Mouse (Mus musculus) forebrain, embryonic 12.5 days (tissue): Measurements from ENCODE around the gene Cdca5. TPM values are rescaled to one million over a fixed set of nuclear protein-coding genes. Genes with fewer than 3 reads are reported as not detected.
"Not testable (repeated sequence)": the region's sequence is repeated elsewhere in the genome, so short reads cannot be mapped to it uniquely, and the experiment has no call there.

Experiments used
- ATAC-seq: fragments of 200-750 bp; cut with Nextera tagmentation; 2 replicates; pipeline ENCODE4 v1.8.0; 2017; ENCODE audit warnings: moderate TSS enrichment; ENCODE audit not compliant: low FRiP score
- H3K27ac ChIP-seq: fragments of 300-500 bp; sonication (generic); 2 replicates; pipeline ENCODE4 v1.5.1; 2016; ENCODE audit warnings: mild to moderate bottlenecking
- H3K27me3 ChIP-seq: fragments of 300-500 bp; sonication (generic); 2 replicates; pipeline ENCODE4 v1.6.1; 2016; ENCODE audit warnings: mild to moderate bottlenecking
- H3K36me3 ChIP-seq: fragments of 300-500 bp; sonication (generic); replicated peaks from 2 replicates; pipeline ENCODE4 v1.6.1; 2016; ENCODE audit warnings: mild to moderate bottlenecking
- H3K4me1 ChIP-seq: fragments of 300-500 bp; sonication (generic); 2 replicates; pipeline ENCODE4 v1.6.1; 2016
- H3K4me2 ChIP-seq: fragments of 300-500 bp; sonication (generic); 2 replicates; pipeline ENCODE4 v1.6.1; 2016; ENCODE audit warnings: mild to moderate bottlenecking, moderate library complexity
- H3K4me3 ChIP-seq: fragments of 300-500 bp; sonication (generic); replicated peaks from 2 replicates; pipeline ENCODE4 v1.5.1; 2016; ENCODE audit warnings: mild to moderate bottlenecking
- H3K9ac ChIP-seq: fragments of 300-500 bp; sonication (generic); 2 replicates; pipeline ENCODE4 v1.6.1; 2016; ENCODE audit warnings: mild to moderate bottlenecking
- H3K9me3 ChIP-seq: fragments of 300-500 bp; sonication (generic); 2 replicates; pipeline ENCODE4 v1.6.1; 2016
- WGBS: fragments of 180-500 bp; shearing (Covaris S2); methylation state at CpG from one replicate; pipeline ENCODE4 v1.1.7; 2016; 5-methylcytosine and 5-hydroxymethylcytosine counted together
- polyA plus RNA-seq: library from polyadenylated mRNA; unstranded; fragments of >200 nt; fragmentation: Nextera tagmentation; extraction: Ambion mirVana; gene quantifications from 2 replicates; pipeline ENCODE4 v1.2.1, GENCODE M21; 2016

Cdca5 gene
- polyA plus RNA-seq, result 54.5 and 57.4 TPM in 2 replicates

DNA sequence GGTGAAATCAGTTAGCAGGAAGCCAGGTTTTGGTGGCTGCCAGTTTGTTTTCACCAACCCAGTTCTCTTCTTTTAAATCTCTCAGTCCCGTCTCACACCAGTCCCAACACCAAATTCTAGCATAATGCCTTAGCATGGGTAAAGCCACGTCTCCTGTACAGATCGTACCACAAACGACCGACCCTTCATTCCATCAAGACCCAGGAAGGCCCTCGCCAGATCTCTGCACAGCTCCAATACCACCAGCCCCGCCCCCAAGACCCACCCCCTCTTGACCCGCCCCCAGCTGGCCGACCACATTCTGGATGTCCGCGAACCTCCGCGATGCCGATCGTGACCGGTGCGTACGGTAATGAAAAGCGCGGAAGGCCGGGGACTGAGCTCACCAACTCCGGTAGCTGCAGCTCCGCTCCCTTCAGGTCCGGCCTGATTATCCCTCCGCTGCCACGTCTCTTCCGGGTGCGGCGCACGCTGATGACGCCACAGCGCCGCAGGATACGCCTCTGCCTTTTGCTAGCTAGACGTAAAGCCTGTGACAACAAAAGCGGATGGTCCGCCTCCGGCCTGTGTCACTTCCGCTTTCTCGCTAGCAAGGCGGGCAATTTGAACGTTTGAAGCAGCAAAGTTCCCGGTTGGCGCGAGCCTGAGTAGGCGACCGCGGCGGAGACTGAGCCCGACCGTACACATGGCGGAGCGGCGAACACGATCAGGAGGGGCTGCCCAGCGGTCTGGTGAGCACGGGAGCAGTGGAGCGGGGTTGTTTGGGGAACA lies at the start of gene Cdca5, which contains the start of gene Zfpl1:
Gene Cdca5 (plus strand): TSS at position 506 of the 771 bp plus-strand sequence.
Gene Zfpl1 (minus strand): TSS at position 479 of the 771 bp plus-strand sequence.
- no peaks in the 10 kb centered on the region for H3K9me3 ChIP-seq
- H3K9ac ChIP-seq, result peak within 1 kb of the TSS; percentile 68
- peak within 1 kb of the TSS; percentile 73 for H3K4me3 ChIP-seq
- H3K4me2 ChIP-seq, result peak within 1 kb of the TSS; percentile 80
- WGBS, result under 1% methylated on average over 58 of the region's 58 CpGs
- peak within 1 kb of the TSS; percentile 84 for H3K27ac ChIP-seq
- ATAC-seq, result peak; percentile 92
- H3K4me1 ChIP-seq, result peaks cover 19% of the 10 kb centered on the region
- H3K36me3 ChIP-seq, result peaks cover 53% of the 10 kb centered on the region
- no peaks in the 10 kb centered on the region for H3K27me3 ChIP-seq

DNA sequence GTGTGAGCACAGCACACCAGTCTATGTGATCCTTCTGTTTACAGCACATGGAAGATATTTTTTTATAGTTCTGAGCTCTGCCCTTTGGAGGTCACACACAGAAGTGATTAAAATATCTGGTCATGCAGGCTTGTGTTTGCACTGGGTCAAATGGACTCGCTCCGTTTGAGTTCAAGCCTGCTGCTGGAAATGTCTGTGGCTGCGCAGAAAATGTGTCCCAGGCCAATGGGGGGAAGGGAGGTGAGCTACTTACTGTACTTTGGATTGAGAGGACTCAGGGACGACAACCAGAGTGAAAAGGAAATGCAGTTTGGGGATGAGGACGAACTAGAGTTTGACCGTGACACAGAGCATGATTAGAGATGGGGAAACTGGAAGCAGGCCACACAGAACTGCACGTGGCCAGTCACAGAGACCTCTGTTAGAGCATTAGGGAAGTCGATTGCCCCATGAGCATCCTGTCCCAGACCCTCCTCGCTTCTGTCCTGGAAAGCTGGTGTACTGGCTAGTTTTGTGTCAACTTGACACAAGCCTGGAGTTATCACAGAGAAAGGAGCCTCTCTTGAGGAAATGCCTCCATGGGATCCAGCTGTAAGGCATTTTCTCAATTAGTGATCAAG lies 48.7 kb upstream of the Cdca5 start:
- Histone ChIP-seq H3K4me3 (no peak overlapping the region), H3K36me3 (no peaks in the 10 kb centered on the region), H3K9me3 (no peaks in the 10 kb centered on the region), H3K4me2 (no peak overlapping the region), H3K9ac (no peak overlapping the region), H3K4me1 (no peaks in the 10 kb centered on the region), H3K27ac (no peak overlapping the region), H3K27me3 (no peaks in the 10 kb centered on the region)
- WGBS, result 84% methylated on average over 9 of the region's 9 CpGs
- ATAC-seq, result no peak

GRCm38 (mm10) chr19:6037695-6038094 lies 47.1 kb upstream of the Cdca5 start:
- Histone ChIP-seq H3K9me3 (no peaks in the 10 kb centered on the region), H3K4me2 (no peak overlapping the region), H3K36me3 (no peaks in the 10 kb centered on the region), H3K27me3 (no peaks in the 10 kb centered on the region), H3K27ac (no peak overlapping the region), H3K9ac (no peak overlapping the region; the same call in 1 of the 2 replicates), H3K4me1 (no peaks in the 10 kb centered on the region), H3K4me3 (no peak overlapping the region)
- ATAC-seq, result no peak

- Histone ChIP-seq H3K9me3 (no peaks in the 10 kb centered on the region), H3K4me2 (no peak overlapping the region), H3K27me3 (no peaks in the 10 kb centered on the region), H3K4me3 (no peak overlapping the region), H3K9ac (no peak overlapping the region), H3K4me1 (no peaks in the 10 kb centered on the region), H3K36me3 (no peaks in the 10 kb centered on the region), H3K27ac (no peak overlapping the region)
- ATAC-seq, result no peak
- 85% methylated on average over 7 of the region's 7 CpGs for WGBS
Observed at GRCm38 (mm10) chr19:6038326-6038725, 46.5 kb upstream of the Cdca5 start.

DNA sequence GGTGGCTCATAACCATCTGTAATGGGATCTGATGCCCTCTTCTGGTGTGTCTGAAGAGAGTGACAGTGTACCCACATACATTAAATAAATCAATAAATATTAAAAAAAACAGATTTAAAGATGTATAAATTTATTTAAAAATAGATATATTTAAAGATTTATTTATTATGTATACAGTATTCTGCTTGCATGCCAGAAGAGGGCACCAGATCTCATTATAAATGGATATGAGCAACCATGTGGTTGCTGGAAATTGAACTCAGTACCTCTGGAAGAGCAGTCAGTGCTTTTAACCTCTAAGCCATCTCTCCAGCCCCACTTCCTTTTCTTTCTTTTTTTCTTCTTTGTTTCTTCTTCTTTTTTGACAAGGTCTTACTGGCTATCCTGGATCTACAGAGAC lies 44.8 kb upstream of the Cdca5 start:
- Histone ChIP-seq H3K4me1 (peaks cover 1% of the 10 kb centered on the region), H3K4me2 (no peak overlapping the region), H3K4me3 (no peak overlapping the region), H3K27me3 (no peaks in the 10 kb centered on the region), H3K36me3 (no peaks in the 10 kb centered on the region), H3K9me3 (no peaks in the 10 kb centered on the region), H3K27ac (no peak overlapping the region), H3K9ac (no peak overlapping the region)
- ATAC-seq, result no peak

- WGBS, result 89% methylated on average over 9 of the region's 9 CpGs
- 0 out of 2 replicates have a peak overlapping the region, but pooled peaks have one; percentile 3 for H3K27ac ChIP-seq
Observed at GRCm38 (mm10) chr19:6042293-6042692, 42.5 kb upstream of the Cdca5 start.

DNA sequence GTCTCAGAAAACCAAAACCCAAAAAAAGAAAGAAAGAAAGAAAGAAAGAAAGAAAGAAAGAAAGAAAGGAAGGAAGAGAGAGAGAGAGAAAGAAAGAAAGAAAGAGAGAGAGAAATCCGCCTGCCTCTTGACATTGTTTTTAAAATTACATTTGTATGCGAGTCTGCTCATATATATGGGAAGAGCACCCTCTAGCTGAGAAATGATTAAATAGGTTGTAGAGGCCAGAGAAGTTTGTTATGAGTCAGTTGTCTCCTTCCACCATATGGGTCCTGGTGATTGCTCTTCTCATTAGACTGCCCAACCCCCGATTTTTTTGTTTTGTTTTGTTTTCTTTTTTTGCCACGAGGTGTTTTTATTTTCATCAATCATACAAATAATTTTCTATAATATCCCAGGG lies 40.7 kb upstream of the Cdca5 start:
- H3K27ac ChIP-seq, H3K4me3 ChIP-seq, H3K9me3 ChIP-seq, H3K4me2 ChIP-seq, ATAC-seq, H3K27me3 ChIP-seq, H3K9ac ChIP-seq: not testable (repeated sequence)
- WGBS, result 69% methylated on average over 4 of the region's 4 CpGs
- Histone ChIP-seq H3K4me1 (peaks cover 26% of the 10 kb centered on the region), H3K36me3 (peaks cover 11% of the 10 kb centered on the region)

More at GRCm38 (mm10) chr19:6042293-6042692, 42.5 kb upstream of the Cdca5 start:
- Histone ChIP-seq H3K9me3 (no peaks in the 10 kb centered on the region), H3K9ac (no peak overlapping the region), H3K27me3 (no peaks in the 10 kb centered on the region), H3K4me3 (no peak overlapping the region), H3K4me1 (peaks cover 11% of the 10 kb centered on the region), H3K36me3 (no peaks in the 10 kb centered on the region), H3K4me2 (no peak overlapping the region)
- ATAC-seq, result no peak

DNA sequence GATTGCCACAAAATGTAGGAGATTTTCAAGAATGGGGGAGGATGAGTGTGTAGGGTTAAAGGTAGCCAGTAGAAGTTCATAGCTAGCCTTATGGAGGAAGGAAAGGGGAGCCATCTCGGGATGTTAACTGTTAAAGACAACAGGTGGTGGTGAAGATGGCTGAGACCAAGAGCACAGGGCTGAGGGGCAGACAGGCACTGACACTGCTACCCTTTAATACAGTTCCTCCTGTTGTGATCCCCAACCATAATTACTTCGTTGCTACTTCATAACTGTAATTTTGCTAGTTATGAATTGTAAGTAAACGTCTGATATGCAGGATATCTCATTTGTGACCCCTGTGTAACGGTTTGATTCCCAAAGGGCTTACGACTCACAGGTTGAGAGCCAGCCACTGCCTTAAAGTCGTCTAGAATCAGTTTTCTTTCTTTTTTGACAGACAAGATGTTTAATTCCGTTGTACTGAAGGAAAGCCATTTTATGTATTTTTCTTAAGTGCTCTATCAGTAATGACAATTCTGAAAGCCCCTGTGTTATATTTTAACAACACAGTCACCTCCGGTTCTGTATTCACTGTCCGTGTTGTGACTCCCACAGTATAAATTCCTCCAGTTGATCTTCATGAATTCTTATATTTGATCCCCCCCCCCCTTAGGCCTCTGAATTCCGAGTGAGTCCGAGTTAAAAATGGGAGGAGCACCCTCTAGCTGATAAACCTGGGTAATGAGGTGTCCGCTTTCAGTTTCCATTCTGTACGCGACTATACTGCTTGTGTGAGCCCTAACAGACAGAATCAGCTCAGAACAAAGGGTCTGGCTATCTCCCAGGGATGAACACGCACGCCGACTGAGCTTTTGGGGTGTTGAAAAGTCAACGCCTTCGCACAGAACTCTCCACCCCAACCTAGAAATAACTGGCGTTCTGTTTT lies 39.2 kb upstream of the Cdca5 start:
- H3K9me3 ChIP-seq, result no peaks in the 10 kb centered on the region
- peak overlapping the region; percentile 90 for H3K9ac ChIP-seq
- H3K4me3 ChIP-seq, result peak overlapping the region; percentile 95
- H3K36me3 ChIP-seq, result peaks cover 26% of the 10 kb centered on the region
- ATAC-seq, result peak; percentile 59
- H3K27me3 ChIP-seq, result no peaks in the 10 kb centered on the region
- 23% methylated on average over 20 of the region's 20 CpGs for WGBS
- H3K27ac ChIP-seq, result peak overlapping the region; percentile 99
- H3K4me2 ChIP-seq, result peak overlapping the region; percentile 100
- H3K4me1 ChIP-seq, result peaks cover 26% of the 10 kb centered on the region

DNA sequence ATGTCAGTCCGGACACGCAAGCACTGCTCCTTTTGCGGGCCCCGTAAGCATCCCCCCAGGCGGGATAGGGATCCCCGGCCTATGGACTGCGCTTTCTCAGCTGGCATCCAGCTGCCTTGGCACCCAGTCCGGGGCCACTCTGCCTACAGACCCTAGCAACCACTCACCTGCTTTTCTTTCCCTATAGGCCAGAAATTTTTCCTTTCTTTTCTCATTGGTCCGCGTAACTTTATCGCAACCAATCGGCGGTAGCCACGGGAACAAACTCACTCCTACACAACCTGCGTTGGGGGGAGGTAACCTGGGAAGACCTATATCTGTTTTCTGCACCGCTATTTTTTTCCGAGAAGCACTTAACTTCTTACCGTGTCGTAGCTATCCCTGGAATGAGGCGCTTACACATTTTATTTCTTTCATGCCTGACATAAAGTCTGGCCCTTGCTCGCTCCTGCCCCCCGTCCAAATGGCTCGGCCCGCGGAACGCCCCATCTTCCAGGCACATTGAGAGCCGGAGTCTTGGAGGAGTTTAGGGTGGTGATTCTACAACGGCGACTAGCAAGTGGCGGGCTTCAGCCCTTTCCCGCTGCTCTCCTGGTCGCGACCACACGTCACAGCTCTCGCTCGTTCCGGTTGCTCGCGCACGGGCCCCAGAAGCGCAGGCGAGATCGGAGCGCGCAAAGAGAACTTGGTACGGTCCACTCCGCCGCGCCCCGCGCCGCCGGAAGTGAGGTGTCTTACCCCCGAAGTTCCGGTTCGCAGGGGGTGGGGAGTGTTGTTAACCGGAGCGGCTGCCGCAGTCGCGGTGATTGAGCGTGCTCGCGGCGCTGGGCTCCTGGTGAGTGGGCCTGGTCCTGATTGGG lies 38.3 kb upstream of the Cdca5 start, which contains the start of gene Syvn1:
Gene Syvn1 (plus strand): TSS at position 283 of the 860 bp plus-strand sequence.
- ATAC-seq, result peak; percentile 92

GRCm38 (mm10) chr19:6047154-6047898 lies 37.5 kb upstream of the Cdca5 start:
- Histone ChIP-seq H3K9ac (peak overlapping the region; percentile 90), H3K4me3 (peak overlapping the region; percentile 95), H3K4me1 (peaks cover 26% of the 10 kb centered on the region), H3K27ac (peak overlapping the region; percentile 99), H3K27me3 (no peaks in the 10 kb centered on the region), H3K4me2 (peak overlapping the region; percentile 100), H3K36me3 (peaks cover 43% of the 10 kb centered on the region), H3K9me3 (no peaks in the 10 kb centered on the region)
- peak; percentile 18 for ATAC-seq
- WGBS, result 2% methylated on average over 44 of the region's 44 CpGs

More for the DNA sequence above, 38.3 kb upstream of the Cdca5 start, which contains the start of gene Syvn1:
- H3K9ac ChIP-seq, result peak within 1 kb of the TSS; percentile 90
- H3K4me2 ChIP-seq, result peak within 1 kb of the TSS; percentile 100
- H3K4me1 ChIP-seq, result peaks cover 26% of the 10 kb centered on the region
- H3K27ac ChIP-seq, result peak within 1 kb of the TSS; percentile 99
- peak within 1 kb of the TSS; percentile 95 for H3K4me3 ChIP-seq
- H3K36me3 ChIP-seq, result peaks cover 35% of the 10 kb centered on the region
- under 1% methylated on average over 65 of the region's 65 CpGs for WGBS
- no peaks in the 10 kb centered on the region for H3K27me3 ChIP-seq
- no peaks in the 10 kb centered on the region for H3K9me3 ChIP-seq

DNA sequence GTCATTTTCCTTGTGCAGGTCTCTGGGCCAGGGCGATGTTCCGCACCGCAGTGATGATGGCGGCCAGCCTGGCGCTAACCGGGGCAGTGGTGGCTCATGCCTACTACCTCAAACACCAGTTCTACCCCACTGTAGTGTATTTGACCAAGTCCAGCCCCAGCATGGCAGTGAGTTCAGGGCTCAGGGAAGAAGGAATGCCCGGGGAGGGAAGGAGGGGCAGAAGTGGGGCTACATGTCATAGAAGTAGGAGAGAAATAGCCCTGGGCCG lies 37.0 kb upstream of the Cdca5 start:
- H3K4me1 ChIP-seq, result peaks cover 26% of the 10 kb centered on the region
- H3K36me3 ChIP-seq, result peaks cover 48% of the 10 kb centered on the region
- no peak for ATAC-seq
- WGBS, result 92% methylated on average over 8 of the region's 8 CpGs
- peak overlapping the region; percentile 95 for H3K4me3 ChIP-seq
- H3K9ac ChIP-seq, result peak overlapping the region; percentile 90
- H3K9me3 ChIP-seq, result no peaks in the 10 kb centered on the region
- no peak overlapping the region for H3K27ac ChIP-seq
- H3K27me3 ChIP-seq, result no peaks in the 10 kb centered on the region
- H3K4me2 ChIP-seq, result peak overlapping the region; percentile 100
